Mouse (Mus musculus): ENCODE measurements at regions not wholly inside any gene's neighbourhood (a gene's known extent, or its start where the extent isn't known, plus 50 kb on each side); places are given as distances from the start of the nearest gene placed in this dataset.

DNA sequence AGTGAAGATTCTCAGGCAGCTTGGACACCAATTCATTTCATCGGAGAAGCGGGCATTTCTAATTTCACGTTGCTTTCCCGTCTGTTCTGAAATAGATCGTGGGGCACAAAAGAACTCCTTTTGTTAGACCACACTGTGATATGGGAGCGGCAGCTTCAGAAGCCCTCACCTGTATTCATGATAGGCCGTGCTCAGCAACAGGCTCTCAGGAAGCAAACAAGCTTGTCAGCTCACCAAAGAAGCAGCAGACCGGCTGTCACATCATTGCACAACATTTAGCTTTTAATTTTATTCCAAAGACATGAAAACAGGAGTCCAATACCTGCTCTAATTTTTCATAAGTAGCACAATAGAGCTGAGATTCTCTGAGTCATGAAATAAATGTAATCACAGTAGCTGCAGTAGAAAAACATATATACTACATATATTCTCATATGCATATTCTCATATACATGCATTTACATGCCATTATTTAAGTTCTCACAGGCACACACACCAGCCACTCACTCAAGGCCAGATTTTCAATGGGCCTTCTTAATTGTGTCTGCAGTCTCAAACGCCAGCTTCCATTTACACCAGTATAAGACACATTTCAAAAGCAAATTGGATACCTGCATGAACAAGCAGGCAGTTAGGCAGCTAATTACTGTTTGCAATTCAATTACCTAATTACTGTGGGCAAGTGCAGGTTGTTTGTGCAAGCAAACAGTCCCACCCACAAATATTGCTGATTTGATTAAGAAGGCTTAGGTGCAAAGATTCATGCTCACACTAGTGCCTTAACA is 698.9 kb downstream of the Diaph3 start:
- DNase-seq = no peak

GRCm38 (mm10) chr14:86437383-86437782 is 703.7 kb downstream of the Diaph3 start:
- DNase-seq = no peak

- DNase-seq = no peak
Observed at GRCm38 (mm10) chr14:86435345-86435744, 705.7 kb downstream of the Diaph3 start.

GRCm38 (mm10) chr14:86431215-86431816 is 709.7 kb downstream of the Diaph3 start:
- no peak for DNase-seq

GRCm38 (mm10) chr14:86421881-86422280 is 719.2 kb downstream of the Diaph3 start:
- no peak for DNase-seq

DNA sequence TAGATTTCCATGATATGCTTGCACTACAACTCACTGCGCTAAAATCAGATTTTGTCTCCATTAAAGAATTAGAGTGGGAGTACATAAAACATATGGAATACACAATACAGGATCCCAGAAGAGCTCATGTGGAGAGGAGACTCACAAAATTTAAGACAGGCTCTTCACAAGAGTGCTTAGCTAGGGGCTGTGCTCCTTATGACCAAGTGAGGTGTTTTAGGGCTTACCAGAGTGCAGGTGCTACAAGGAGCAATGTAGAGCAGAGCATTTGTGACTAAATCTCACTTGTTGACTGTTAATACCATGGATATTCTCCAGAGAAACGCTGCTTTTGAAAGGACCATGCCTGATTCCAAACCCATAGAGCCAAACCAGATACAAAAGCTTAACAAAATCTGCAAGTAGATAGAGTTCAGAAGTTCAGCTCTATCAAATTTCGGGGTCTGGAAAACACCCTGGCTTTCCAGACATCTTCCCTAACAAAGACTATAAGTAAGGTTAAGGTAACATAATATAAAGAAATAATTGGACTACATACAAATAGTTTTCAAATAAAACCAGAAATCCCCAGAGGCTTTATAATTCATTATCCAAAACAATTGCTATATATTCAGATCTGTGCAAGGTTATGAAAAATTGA is 721.0 kb downstream of the Diaph3 start:
- no peak for DNase-seq

DNA sequence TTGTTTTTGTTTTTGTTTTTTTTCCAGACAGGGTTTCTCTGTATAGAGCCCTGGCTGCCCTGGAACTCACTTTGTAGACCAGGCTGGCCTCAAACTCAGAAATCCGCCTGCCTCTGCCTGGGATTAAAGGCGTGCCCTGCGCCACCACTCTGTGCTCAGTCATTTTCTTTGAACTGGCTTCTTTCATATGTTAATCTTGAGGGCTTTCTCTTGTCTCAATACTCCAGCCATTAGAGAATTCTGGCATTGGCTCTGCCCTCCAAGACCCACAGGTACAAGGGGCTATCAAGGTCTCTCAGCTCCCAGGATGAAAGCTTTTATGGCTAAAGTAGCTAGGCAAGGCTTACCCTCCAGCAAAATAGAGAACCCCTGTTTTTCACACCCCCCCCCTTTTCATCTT is 744.2 kb downstream of the Diaph3 start:
- DNase-seq = no peak

DNA sequence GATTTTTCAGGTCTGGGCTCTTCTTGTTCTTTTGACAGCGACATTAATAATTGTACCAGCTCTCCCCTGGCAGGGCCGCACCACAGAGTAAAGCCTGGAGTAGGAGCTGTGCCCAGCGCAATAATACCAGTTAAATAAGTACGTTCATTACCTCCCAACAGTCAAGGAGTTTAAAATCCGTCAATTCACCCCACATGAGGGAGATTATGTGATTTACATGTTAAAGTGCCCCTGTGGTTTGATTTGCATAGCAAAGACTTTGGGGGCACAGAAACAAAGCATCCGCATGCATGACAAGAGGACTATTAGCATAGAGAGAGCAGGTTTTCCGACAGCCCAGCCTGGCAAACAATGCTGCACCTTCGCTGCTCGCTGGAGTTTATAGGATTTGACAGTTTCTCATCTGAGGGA is 745.1 kb downstream of the Diaph3 start:
- no peak for DNase-seq

GRCm38 (mm10) chr14:86395531-86395930 is 745.5 kb downstream of the Diaph3 start:
- DNase-seq = no peak

- no peak for DNase-seq
Observed at GRCm38 (mm10) chr14:86395068-86395467, 746.0 kb downstream of the Diaph3 start.

DNA sequence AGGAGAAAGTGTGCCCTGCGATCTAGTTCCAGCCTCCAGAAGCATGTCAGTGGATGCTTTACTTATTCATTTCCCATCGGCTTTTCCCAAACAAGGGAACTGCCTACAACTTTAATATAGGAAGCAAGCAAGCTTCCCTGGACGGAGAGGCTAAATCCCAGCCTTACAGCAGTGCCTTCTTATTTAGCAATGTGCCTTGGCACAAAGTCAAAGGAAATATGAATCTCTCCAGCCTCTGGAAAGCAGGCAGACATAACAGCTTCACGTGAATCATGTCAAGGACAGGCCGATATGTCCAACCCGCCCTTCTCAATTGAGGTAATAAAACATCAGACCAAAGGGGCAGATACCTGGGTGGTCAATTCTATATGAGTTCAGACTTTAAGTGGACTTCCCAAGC is 755.9 kb downstream of the Diaph3 start:
- no peak for DNase-seq

DNA sequence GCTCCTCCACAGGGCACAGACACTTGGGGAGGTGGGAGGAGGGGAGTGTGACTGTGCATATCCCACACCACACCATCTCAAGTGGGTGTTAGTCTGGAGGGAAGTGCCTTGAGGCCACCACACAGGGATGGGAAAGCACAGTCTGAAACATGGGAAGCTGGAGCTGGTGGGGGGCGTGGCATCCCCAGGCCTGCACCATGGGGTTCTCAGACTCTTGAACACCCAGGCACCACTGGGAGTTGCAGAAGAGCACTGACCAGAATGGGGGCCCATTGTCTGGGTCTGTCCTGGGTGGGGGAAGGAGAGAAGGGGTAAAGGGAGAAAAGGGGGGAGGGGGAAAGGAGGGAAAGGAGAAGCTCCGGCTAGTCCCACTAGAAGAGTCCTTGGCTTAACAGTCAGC is 776.0 kb downstream of the Diaph3 start:
- DNase-seq = no peak

DNA sequence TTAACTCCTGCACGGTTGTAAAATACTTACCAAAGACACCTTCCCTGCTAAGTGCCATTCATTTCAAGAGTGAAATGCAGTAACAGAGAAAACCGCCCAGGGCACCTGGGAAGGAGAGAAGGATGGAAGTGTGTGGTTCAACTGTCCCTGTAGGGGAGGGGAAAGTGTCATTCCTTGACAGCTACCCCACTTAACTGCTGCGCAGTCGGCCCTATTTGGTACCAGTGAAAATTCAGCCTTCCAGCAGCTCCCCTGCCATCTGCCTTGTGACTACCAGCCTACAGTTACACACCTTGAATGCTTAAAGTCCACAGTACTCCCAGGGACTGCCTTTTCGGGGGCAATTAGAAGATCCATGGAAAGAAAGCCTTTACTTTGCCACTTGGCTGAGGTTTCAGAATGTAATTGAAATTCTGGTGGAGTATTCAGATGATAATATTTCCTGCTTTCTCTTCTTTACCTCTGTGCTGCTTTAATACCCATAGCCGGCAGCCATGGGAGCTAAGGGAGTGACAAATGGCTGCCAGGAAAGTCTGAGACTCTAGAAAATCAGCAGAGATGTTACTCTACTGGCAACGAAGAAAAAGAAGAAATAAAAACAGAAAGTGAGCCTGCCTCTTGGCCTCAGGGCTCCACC is 780.5 kb downstream of the Diaph3 start:
- DNase-seq = no peak

GRCm38 (mm10) chr14:86358584-86358983 is 782.5 kb downstream of the Diaph3 start:
- peak in 1 of 2 experiments; percentile 2 for DNase-seq

- no peak for DNase-seq
Observed at GRCm38 (mm10) chr14:86350526-86350925, 790.5 kb downstream of the Diaph3 start.

GRCm38 (mm10) chr14:86339007-86339406 is 802.0 kb downstream of the Diaph3 start:
- DNase-seq = no peak

DNA sequence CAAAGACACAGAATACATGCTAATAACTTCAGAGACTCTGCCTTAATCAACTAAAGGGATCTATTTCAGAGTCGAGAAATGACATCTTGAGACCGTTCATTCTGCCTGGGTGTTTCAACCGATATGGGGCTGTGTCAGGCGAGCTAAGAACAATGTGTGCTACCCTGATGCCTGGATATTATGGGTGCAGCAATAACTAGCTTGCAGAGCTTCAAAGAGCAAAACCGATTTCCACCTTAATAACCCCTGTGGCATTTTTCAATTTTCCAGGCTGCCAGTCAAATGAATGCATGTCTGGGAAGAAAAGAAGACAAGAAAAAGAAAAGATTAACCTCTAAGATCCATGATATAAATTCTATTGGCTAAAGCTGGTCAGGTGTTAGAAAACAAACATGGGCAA is 804.0 kb downstream of the Diaph3 start:
- no peak for DNase-seq

GRCm38 (mm10) chr14:86335284-86335683 is 805.8 kb downstream of the Diaph3 start:
- no peak for DNase-seq

DNA sequence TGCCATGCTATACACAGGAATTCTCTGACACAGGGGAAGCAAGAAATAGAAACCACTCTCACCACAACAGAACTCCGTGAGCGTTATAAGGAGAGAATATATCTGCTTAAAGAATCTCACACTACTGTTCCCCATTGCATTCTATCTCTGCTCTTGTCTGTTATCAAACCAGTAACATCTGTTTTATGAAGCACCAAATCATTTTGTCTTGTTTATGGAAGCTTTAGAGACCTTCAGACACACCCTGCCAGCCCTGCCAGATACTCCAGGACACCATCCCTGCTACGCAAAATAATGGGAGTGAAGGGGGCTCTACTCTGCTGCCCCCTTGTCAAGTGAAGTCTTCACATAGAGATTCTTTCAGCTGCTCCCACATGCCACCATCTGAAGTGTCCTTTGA is 811.9 kb downstream of the Diaph3 start:
- DNase-seq = no peak

DNA sequence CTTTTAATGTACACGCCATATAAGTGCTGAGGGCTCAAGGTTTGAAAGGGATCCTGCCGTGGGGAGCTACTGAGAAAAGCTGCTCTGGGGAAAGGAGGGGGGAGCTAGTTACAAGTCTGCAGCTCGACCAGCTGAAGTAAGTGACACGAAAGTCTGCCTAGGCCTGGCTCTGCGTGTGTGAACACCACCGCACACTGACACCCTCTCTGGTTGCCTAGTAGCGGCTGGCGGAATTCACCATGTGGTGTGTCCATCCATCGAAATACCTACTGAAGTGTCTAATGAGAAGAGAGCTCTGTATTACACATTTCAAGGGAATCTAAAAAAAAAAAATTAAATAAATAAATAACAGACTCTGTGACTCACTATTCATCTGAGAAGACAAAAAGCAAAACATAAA is 813.4 kb downstream of the Diaph3 start:
- no peak for DNase-seq

- DNase-seq = no peak
Observed at GRCm38 (mm10) chr14:86322365-86322764, 818.7 kb downstream of the Diaph3 start.

DNA sequence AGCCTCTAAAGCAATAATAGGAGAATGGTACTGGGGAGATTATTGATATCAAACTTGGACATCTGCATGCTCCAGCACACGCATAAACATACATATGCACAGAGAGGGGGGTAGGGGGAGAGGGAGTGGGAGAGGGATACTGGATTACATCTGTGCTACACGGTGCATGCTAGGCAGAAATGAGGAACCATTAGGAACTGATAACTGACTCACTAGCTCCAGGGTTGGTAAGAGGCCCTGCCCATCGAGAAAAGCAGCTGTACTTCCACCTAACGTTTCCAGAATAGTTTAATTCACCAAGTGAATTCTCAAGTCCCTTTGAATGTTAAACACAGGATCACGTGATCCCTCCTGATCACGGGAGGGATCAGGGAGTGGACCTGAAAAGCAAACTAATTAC is 825.1 kb downstream of the Diaph3 start:
- no peak for DNase-seq

DNA sequence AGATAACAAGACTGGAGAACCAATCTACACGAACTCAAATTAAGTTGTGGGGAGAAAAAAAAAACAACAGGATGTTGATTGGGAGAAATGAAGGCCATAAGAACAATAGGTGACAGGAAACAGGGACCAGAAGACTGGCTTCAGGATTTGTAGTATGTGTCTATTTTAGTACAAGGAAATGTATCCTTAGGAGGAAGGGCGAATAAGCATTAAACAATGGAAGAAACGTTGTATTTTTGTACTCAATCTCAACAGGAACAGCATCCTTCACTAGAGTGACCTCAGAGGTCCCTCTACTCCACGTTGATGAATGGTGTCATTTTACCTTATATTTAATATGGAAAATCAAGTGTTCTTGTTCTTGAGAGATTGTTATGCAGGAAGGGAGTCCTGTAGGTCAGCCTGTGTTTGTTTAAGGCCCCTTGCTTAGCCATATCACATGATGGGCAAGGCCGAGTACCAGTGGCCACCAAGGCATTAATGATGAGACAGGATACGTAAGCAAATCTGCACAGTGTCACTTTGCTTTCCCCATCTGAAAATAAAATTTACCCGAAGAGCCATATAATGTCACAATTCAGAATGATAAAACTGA is 832.0 kb downstream of the Diaph3 start:
- DNase-seq = no peak

Measured in cerebellum, adult 18-20 months (tissue).